Mouse (Mus musculus) left cerebral cortex, postnatal 10 days (tissue): Measurements from ENCODE around the gene Tmsb15l. TPM values are rescaled to one million over a fixed set of nuclear protein-coding genes. Genes with fewer than 3 reads are reported as not detected.
"Not testable (repeated sequence)": the region's sequence is repeated elsewhere in the genome, so short reads cannot be mapped to it uniquely, and the experiment has no call there.

Experiments
- DNase-seq, 2 experiments: peaks; one replicate each; pipeline ENCODE4 v3.0.0; 2021 to 2022; ENCODE audit warnings: low spot score in 2 of 2, mixed read lengths in 1 of 2; ENCODE audit errors: extremely low spot score in 1 of 2
- intact Hi-C: fragments of 180-260 bp; cut with DNase I; formaldehyde crosslinking; loops from one replicate; pipeline ENCODE4 v1.15.1; 2025
- total RNA-seq, 2 experiments: library from RNA; stranded (reverse); gene quantifications; 2 replicates each; pipeline ENCODE4 v1.2.3; 2021

Tmsb15l gene
- total RNA-seq = 1 to 10 TPM; 3.1 to 4.3 TPM

- intact Hi-C loops = no loop called here
These were observed at the start of gene Tmsb15l, which contains the start of gene Tmsb15b1 for GRCm38 (mm10) chrX:136976424-136977084. TSS of gene Tmsb15l (minus strand) at chrX:136976869. TSS of gene Tmsb15b1 (minus strand) at chrX:136976874.

GRCm38 (mm10) chrX:137019310-137019709 is 42.6 kb upstream of the Tmsb15l start:
- intact Hi-C loops = loop anchor here (5.0 kb wide), 1 partner anchor 57 kb away; no protein-coding TSS in a partner anchor
- peak; percentile 41 to 52 for DNase-seq

More at GRCm38 (mm10) chrX:136976424-136977084, at the start of gene Tmsb15l, which contains the start of gene Tmsb15b1:
- peak; percentile 43 to 85 for DNase-seq

GRCm38 (mm10) chrX:137017668-137018067 is 41.0 kb upstream of the Tmsb15l start:
- DNase-seq = no peak
- intact Hi-C loops = loop anchor here (5.0 kb wide), 1 partner anchor 55 kb away; no protein-coding TSS in a partner anchor

GRCm38 (mm10) chrX:137015099-137015709 is 38.5 kb upstream of the Tmsb15l start:
- DNase-seq = peak in 1 of 2 experiments; percentile 44
- intact Hi-C loops = loop anchor here (5.0 kb wide), 1 partner anchor 53 kb away; no protein-coding TSS in a partner anchor

- intact Hi-C loops = loop anchor here (10.0 kb wide), 1 partner anchor 251 kb away; the partner anchor contains the start of gene Morf4l2
- no peak for DNase-seq
These were observed 19.6 kb upstream of the Tmsb15l start for GRCm38 (mm10) chrX:136996256-136996655.

GRCm38 (mm10) chrX:136993641-136994040 is 17.0 kb upstream of the Tmsb15l start:
- intact Hi-C loops = loop anchor here (10.0 kb wide), 1 partner anchor 249 kb away; the partner anchor contains the start of gene Morf4l2
- peak in 1 of 2 experiments; percentile 27 for DNase-seq

DNA sequence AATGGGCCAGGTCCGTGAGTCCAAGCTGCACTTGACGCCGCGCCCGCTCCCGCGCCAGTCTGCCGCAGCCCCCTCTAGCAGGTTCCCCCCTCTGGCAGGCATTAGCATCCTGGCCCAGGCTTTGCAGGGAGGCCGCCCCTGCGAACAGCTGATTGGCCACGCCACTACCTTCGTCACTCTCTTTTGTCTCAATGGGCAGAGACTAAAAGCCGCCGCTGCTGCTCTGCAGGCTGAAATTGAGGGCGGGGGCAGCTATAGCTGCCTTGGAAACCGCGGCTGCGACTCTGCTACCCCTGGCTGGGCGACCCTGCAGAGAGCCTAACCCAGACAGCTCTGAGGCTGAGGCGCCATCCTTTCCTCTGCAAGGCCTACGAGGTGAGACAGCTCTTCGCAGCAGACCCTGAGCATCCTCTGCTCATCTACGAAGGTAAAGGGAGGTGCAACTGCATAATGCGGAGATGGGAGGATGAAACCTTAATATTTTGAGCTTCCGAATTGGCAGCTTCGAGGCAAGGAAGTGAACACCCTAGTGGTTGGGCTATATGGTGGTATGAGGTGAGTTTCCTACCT is 16.4 kb upstream of the Tmsb15l start, which contains the start of gene Zcchc18:
Gene Zcchc18, plus strand, starts transcription at position 178 of the 570 bp plus-strand sequence.
- intact Hi-C loops = loop anchor here (10.0 kb wide), 1 partner anchor 248 kb away; the partner anchor contains the start of gene Morf4l2
- peak; percentile 79 to 83 for DNase-seq

- DNase-seq = no peak
These were observed 15.7 kb upstream of the Tmsb15l start for GRCm38 (mm10) chrX:136992191-136992965.

DNA sequence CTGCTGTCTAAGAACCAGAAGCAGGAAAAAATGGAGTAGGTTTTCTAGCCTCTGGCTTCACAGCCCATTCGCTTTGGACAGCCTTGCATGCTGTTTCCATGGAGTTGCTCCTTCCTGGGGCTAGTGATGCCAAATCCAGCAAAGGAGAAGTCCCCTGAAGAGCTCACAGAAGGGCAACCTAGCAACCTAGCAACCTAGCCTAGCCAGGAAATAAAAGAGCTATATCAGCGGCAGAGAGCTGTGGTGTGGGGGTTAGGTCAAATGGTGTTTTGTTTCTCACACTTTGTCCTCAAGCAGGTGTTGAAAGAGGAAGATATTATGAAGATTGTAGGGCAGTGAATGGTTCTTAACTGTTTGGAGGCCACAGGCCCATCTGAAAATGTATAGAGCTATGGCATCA is 14.6 kb upstream of the Tmsb15l start:
- intact Hi-C loops = loop anchor here (10.0 kb wide), 1 partner anchor 246 kb away; the partner anchor contains the start of gene Morf4l2
- DNase-seq = no peak

More at GRCm38 (mm10) chrX:136992191-136992965, 15.7 kb upstream of the Tmsb15l start:
- intact Hi-C loops = loop anchor here (10.0 kb wide), 1 partner anchor 248 kb away; the partner anchor contains the start of gene Morf4l2

- intact Hi-C loops = no loop called here
- DNase-seq = no peak
These were observed 9.4 kb upstream of the Tmsb15l start for GRCm38 (mm10) chrX:136986039-136986438.

DNA sequence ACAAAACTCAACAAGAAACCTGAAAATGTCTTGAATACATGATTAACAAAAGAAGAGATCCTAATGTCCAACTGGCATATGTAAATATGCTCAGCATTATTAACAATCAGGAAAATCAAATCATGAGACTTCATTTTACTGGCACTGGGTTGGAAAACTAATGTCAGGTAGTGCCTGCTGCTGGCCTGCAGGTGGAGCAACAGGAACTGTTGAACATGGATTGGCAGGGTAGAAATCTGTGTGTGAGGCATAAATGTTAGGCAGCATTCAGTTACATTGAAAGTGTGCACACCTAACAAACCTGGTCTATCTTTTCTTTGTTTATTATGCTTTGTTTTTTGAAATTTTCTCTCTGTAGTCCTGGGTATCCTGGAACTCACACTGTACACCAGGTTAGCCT is 1.9 kb upstream of the Tmsb15l start:
- intact Hi-C loops = no loop called here
- DNase-seq = no peak

DNA sequence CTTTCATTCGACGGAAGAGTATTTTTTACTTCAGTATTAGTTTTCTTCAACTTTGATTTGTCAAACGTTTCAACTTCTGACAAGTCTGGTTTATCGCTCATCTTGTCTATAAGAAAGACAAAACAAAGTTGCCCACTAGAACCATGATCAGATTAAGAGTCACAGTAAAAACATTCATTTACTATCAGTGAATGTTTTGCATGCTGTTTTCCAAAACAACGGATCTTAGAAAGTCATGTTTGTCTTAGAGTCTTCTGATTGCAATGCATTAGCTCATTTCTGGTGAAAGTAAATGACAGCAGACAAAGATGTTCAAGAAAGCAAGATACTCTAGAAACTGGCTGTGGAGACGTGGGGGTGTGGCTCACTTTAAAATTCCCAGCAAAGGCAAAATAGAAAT is 1.3 kb downstream of the Tmsb15l start, which contains the start of gene Tmsb15b2:
Gene Tmsb15b2, minus strand, starts transcription at position 101 of the 400 bp plus-strand sequence.
- DNase-seq, intact Hi-C loops: not testable (repeated sequence)

GRCm38 (mm10) chrX:136959688-136960087 is 17.0 kb downstream of the Tmsb15l start:
- DNase-seq = peak in 1 of 2 experiments; percentile 16
- intact Hi-C loops = loop anchor here (5.0 kb wide), 2 partner anchors 58 to 217 kb away; partner anchors contain the start of gene Morf4l2

DNA sequence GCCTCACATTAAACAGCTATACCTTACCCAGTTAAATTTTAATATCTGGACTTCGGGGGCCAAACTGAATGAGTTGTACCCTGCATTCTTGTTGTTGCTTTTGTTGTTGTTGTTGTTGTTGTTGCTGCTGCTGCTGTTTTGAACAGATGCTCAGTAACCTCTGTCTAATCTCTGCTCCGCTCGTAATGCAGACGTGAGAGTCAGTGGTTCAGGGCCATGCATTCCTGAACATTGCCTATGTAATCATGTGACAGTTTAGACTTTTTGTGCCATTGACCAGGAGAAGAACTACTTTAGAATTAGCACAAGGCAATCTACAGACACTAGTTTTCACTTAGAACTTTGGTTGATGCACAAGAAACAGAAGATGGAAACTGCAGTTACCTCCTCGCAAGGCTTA is 18.4 kb downstream of the Tmsb15l start:
- intact Hi-C loops = loop anchor here (5.0 kb wide), 1 partner anchor 216 kb away; the partner anchor contains the start of gene Morf4l2
- not testable (repeated sequence) for DNase-seq

GRCm38 (mm10) chrX:136957583-136958279 is 18.9 kb downstream of the Tmsb15l start:
- intact Hi-C loops = loop anchor here (5.0 kb wide), 1 partner anchor 215 kb away; the partner anchor contains the start of gene Morf4l2

DNA sequence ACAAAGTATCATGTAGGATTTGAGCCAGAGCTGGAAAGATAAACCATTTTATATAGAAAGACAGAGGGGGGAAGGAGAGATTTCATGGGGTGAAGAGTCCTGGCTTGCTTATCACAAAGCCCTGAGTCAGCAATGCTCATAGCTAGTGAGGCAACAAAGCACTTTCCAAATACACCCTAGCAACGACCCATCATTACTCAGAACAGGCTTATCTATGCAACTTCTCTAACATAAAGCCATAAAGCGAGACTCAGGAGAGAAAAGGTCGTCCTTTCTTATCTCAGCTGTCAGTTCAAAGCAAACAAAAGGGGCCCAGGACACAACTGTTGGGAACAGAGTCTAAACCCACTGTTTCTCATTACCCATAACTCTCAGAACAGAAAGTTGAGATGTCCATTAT is 38.7 kb downstream of the Tmsb15l start:
- no peak for DNase-seq
- intact Hi-C loops = no loop called here

More at GRCm38 (mm10) chrX:136957583-136958279, 18.9 kb downstream of the Tmsb15l start:
- DNase-seq = peak; percentile 79 to 86

DNA sequence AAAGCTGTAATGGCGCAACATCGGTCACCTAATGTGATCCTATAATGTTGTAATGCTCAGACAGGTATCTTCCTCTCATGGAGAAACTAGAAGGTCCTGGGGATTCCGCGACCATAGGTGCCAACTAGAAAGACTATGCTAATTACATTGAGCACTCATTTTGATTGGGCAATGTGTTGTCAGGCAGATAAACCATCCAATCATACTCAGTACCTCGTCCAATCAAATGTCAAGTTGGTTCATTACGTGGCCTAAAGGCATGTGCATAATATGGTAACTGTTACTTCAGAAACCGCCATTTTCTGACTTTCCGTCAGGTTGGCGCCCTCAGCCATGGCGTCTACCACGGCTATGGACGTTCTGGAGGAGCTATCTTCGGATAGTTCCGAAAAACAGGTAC is 49.6 kb downstream of the Tmsb15l start, which contains the start of gene H2bfm:
Gene H2bfm, plus strand, starts transcription at position 295 of the 400 bp plus-strand sequence.
- DNase-seq = no peak
- intact Hi-C loops = no loop called here
